Mouse (Mus musculus) spleen, adult 2 months (tissue): ENCODE data around the gene Misp. TPM values are rescaled to one million over a fixed set of nuclear protein-coding genes. Genes with fewer than 3 reads are reported as not detected.
A peak's percentile ranks its signal among the peaks of the same experiment; 100 is the strongest.

Experiments used
- DNase-seq, 2 experiments: peaks; one replicate each; pipeline versions ENCODE4 v3.0.0 to v3.0.0-alpha.2; 2012 to 2021; ENCODE audit warnings: low spot score in 2 of 2, low read depth in 1 of 2
- H3K27ac ChIP-seq: fragments of 200-500 bp; 2 replicates; pipeline ENCODE4 v1.5.1; 2012; ENCODE audit warnings: low read length, inconsistent platforms; ENCODE audit not compliant: insufficient read depth
- H3K27me3 ChIP-seq: fragments of 200-500 bp; 2 replicates; pipeline ENCODE4 v1.6.1; 2012; ENCODE audit warnings: mild to moderate bottlenecking, moderate library complexity, low read length, inconsistent platforms; ENCODE audit not compliant: control insufficient read depth, insufficient read depth
- H3K36me3 ChIP-seq: fragments of 200-500 bp; 2 replicates; pipeline ENCODE4 v1.6.1; 2012; ENCODE audit warnings: mild to moderate bottlenecking, low read length, inconsistent platforms; ENCODE audit not compliant: control insufficient read depth, insufficient read depth
- H3K4me1 ChIP-seq: fragments of 200-500 bp; 2 replicates; pipeline ENCODE4 v1.6.1; 2011; ENCODE audit warnings: inconsistent platforms; ENCODE audit not compliant: control insufficient read depth, insufficient read depth, insufficient read length
- H3K4me3 ChIP-seq: fragments of 200-500 bp; 2 replicates; pipeline ENCODE4 v1.5.1; 2011; ENCODE audit warnings: mild to moderate bottlenecking, inconsistent platforms; ENCODE audit not compliant: insufficient read depth, insufficient read length; ENCODE audit errors: extremely low read depth
- CTCF ChIP-seq: fragments of 200-500 bp; IDR thresholded peaks from 2 replicates; pipeline ENCODE4 v1.5.1; 2011; ENCODE audit warnings: mild to moderate bottlenecking, inconsistent platforms; ENCODE audit not compliant: insufficient read depth, insufficient read length, insufficient replicate concordance; ENCODE audit errors: extremely low read depth
- POLR2A ChIP-seq: fragments of 200-500 bp; IDR thresholded peaks from 2 replicates; pipeline ENCODE4 v1.6.1; 2011; ENCODE audit warnings: low read depth, low read length, inconsistent platforms
- WGBS: fragments of 180-500 bp; shearing (Covaris S2); methylation state at CpG from one replicate; pipeline ENCODE4 v1.1.7; 2018; 5-methylcytosine and 5-hydroxymethylcytosine counted together
- polyA plus RNA-seq: library from polyadenylated mRNA; depleted of rRNA; stranded (reverse); fragments of >200 nt; gene quantifications from 2 replicates; pipeline ENCODE4 v1.2.3, GENCODE M21; 2012

The Misp gene
- polyA plus RNA-seq, 1 experiment: 0.07 TPM

- H3K27ac ChIP-seq: no peak overlapping the region
- TF ChIP-seq POLR2A (no peak), CTCF (no peak)
- H3K4me1 ChIP-seq: no peaks in the 10 kb centered on the region
- WGBS: 73% methylated on average over 29 of the region's 29 CpGs
- H3K36me3 ChIP-seq: no peaks in the 10 kb centered on the region
- no peaks in the 10 kb centered on the region for H3K27me3 ChIP-seq
- DNase-seq: no peak
- no peak overlapping the region for H3K4me3 ChIP-seq
These were observed 17.0 kb upstream of the Misp start for GRCm38 (mm10) chr10:79803716-79804323.

GRCm38 (mm10) chr10:79805636-79806035 lies 15.2 kb upstream of the Misp start:
- H3K27ac ChIP-seq: no peak overlapping the region
- no peak for TF ChIP-seq CTCF
- no peak for TF ChIP-seq POLR2A
- H3K36me3 ChIP-seq: no peaks in the 10 kb centered on the region
- H3K4me3 ChIP-seq: no peak overlapping the region
- no peak for DNase-seq
- no peaks in the 10 kb centered on the region for H3K4me1 ChIP-seq
- H3K27me3 ChIP-seq: no peaks in the 10 kb centered on the region
- 79% methylated on average over 11 of the region's 11 CpGs for WGBS

- no peak for DNase-seq
- Histone ChIP-seq H3K36me3 (no peaks in the 10 kb centered on the region), H3K4me1 (no peaks in the 10 kb centered on the region), H3K27ac (no peak overlapping the region), H3K27me3 (no peaks in the 10 kb centered on the region), H3K4me3 (no peak overlapping the region)
- 95% methylated on average over 9 of the region's 9 CpGs for WGBS
- no peak for TF ChIP-seq CTCF
These were observed 14.5 kb upstream of the Misp start for GRCm38 (mm10) chr10:79806331-79806730.

GRCm38 (mm10) chr10:79806972-79807371 lies 13.8 kb upstream of the Misp start:
- TF ChIP-seq POLR2A (no peak), CTCF (no peak)
- 84% methylated on average over 10 of the region's 10 CpGs for WGBS
- Histone ChIP-seq H3K27me3 (no peaks in the 10 kb centered on the region), H3K4me3 (no peak overlapping the region), H3K4me1 (no peaks in the 10 kb centered on the region), H3K36me3 (no peaks in the 10 kb centered on the region), H3K27ac (no peak overlapping the region)
- DNase-seq: no peak

GRCm38 (mm10) chr10:79807826-79808225 lies 13.0 kb upstream of the Misp start:
- 42% methylated on average over 11 of the region's 11 CpGs for WGBS
- H3K4me1 ChIP-seq: no peaks in the 10 kb centered on the region
- no peak overlapping the region for H3K27ac ChIP-seq
- H3K4me3 ChIP-seq: no peak overlapping the region
- DNase-seq: no peak
- no peaks in the 10 kb centered on the region for H3K27me3 ChIP-seq
- no peaks in the 10 kb centered on the region for H3K36me3 ChIP-seq
- TF ChIP-seq POLR2A (no peak), CTCF (no peak)

GRCm38 (mm10) chr10:79808728-79809127 lies 12.1 kb upstream of the Misp start:
- TF ChIP-seq CTCF (no peak), POLR2A (no peak)
- no peaks in the 10 kb centered on the region for H3K4me1 ChIP-seq
- DNase-seq: no peak
- H3K27ac ChIP-seq: no peak overlapping the region
- no peaks in the 10 kb centered on the region for H3K36me3 ChIP-seq
- no peak overlapping the region for H3K4me3 ChIP-seq
- H3K27me3 ChIP-seq: no peaks in the 10 kb centered on the region
- 92% methylated on average over 11 of the region's 11 CpGs for WGBS

GRCm38 (mm10) chr10:79811736-79812637 lies 8.8 kb upstream of the Misp start:
- H3K4me3 ChIP-seq: no peak overlapping the region
- DNase-seq: peak; percentile 30 to 79
- H3K27me3 ChIP-seq: no peaks in the 10 kb centered on the region
- H3K27ac ChIP-seq: no peak overlapping the region
- no peaks in the 10 kb centered on the region for H3K4me1 ChIP-seq
- 43% methylated on average over 15 of the region's 15 CpGs for WGBS
- no peaks in the 10 kb centered on the region for H3K36me3 ChIP-seq
- TF ChIP-seq POLR2A (no peak), CTCF (peak; percentile 97)
